Mouse (Mus musculus) liver, adult 2 months (tissue): ENCODE results near the gene Tmtc4. TPM values are rescaled to one million over a fixed set of nuclear protein-coding genes. Genes with fewer than 3 reads are reported as not detected.

Experiments
- DNase-seq: peaks from one replicate; pipeline ENCODE4 v3.0.0-alpha.2; 2011; ENCODE audit warnings: low read depth, low spot score; ENCODE audit errors: extremely low read depth
- H3K27ac ChIP-seq: fragments of 200-500 bp; replicated peaks from 2 replicates; pipeline ENCODE4 v1.5.1; 2012; ENCODE audit warnings: low read depth, mild to moderate bottlenecking, control low read depth, inconsistent platforms, low read length; ENCODE audit not compliant: insufficient read depth
- H3K27me3 ChIP-seq: fragments of 200-500 bp; 2 replicates; pipeline ENCODE4 v1.6.1; 2012; ENCODE audit warnings: mild to moderate bottlenecking, moderate library complexity, low read length, inconsistent platforms; ENCODE audit not compliant: control insufficient read depth, insufficient read depth
- H3K36me3 ChIP-seq: fragments of 200-500 bp; 2 replicates; pipeline ENCODE4 v1.6.1; 2012; ENCODE audit warnings: low read length, inconsistent platforms; ENCODE audit not compliant: control insufficient read depth, insufficient read depth
- H3K4me1 ChIP-seq: fragments of 200-500 bp; 2 replicates; pipeline ENCODE4 v1.6.1; 2011; ENCODE audit warnings: low read length; ENCODE audit not compliant: control insufficient read depth, insufficient read depth
- H3K4me3 ChIP-seq: fragments of 200-500 bp; 2 replicates; pipeline ENCODE4 v1.5.1; 2011; ENCODE audit warnings: low read depth, mild to moderate bottlenecking, control low read depth, low read length, moderate library complexity; ENCODE audit not compliant: insufficient read depth
- H3K79me2 ChIP-seq: fragments of 200-500 bp; 2 replicates; pipeline ENCODE4 v1.6.1; 2012; ENCODE audit warnings: inconsistent platforms, mild to moderate bottlenecking, low read length, moderate library complexity; ENCODE audit not compliant: control insufficient read depth, insufficient read depth
- H3K9ac ChIP-seq: fragments of 200-500 bp; 2 replicates; pipeline ENCODE4 v1.6.1; 2012; ENCODE audit warnings: low read depth, mild to moderate bottlenecking, control low read depth, inconsistent platforms, low read length
- CTCF ChIP-seq: fragments of 200-500 bp; IDR thresholded peaks from 2 replicates; pipeline ENCODE4 v1.5.1; 2011; ENCODE audit warnings: low read depth, low read length, control low read depth
- POLR2A ChIP-seq: fragments of 200-500 bp; IDR thresholded peaks from 2 replicates; pipeline ENCODE4 v1.6.1; 2011; ENCODE audit warnings: low read length, control low read depth; ENCODE audit not compliant: insufficient read depth; ENCODE audit errors: extremely low read depth
- WGBS: fragments of 180-500 bp; shearing (Covaris S2); methylation state at CpG from one replicate; pipeline ENCODE4 v1.1.7; 2018; 5-methylcytosine and 5-hydroxymethylcytosine counted together
- polyA plus RNA-seq: library from polyadenylated mRNA; depleted of rRNA; stranded (reverse); fragments of >200 nt; gene quantifications from 2 replicates; pipeline ENCODE4 v1.2.3, GENCODE M21; 2012; rRNA removed
- total RNA-seq: library from RNA; depleted of rRNA; stranded (reverse); fragments of >200 nt; gene quantifications from 2 replicates; pipeline ENCODE4 v1.2.3, GENCODE M21; 2014; rRNA removed

The Tmtc4 gene
- total RNA-seq (6.1 and 7.0 TPM in 2 replicates), polyA plus RNA-seq (3.9 and 5.3 TPM in 2 replicates)

DNA sequence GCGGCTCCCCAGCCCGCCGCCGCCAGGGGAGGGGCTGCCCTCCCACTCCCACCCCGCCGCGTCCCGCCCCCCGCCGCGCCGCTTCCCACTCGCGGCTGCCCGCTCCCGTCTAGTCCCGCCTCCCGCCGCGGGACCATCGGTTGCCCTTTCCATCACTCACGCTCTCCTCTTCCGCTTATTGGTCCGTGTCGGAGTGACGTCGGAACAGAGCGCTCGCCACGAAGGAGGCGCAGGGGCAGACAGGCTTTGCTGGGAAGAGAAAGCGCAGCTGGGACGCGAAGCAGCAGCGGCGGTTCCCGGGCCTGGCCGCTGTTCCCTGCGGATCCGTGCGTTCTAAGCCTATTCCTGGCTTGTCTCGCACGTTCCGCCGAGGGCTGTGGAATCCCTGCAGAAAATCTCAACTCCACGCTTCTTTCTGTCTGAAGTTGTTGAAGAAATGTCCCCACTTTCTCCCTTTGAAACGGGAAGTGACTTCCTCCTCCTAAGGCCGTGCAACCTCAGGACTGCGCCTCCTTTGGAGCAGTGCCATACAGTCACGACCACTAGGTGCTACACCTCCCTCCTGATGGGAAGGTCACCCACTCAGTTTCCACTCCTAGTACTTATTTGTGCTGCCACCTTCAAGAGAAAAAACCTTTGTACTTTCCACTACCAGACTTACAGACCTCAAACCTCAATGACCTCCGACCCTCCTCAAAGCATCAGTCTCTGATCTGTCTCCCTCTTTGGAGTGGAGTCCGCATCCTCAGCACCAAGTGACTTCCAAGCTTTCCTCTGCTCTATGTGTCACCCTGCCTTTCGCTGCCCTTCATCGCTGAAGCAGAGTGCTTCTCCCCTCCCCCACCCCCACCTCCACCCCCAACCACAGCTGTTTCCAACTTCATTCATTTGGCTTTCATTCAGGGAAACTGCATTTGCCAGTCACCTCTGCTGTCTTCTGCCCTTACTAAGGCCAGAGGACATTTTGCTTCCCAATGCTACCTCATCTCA lies at the start of gene Tmtc4:
TSS of gene Tmtc4 (minus strand) at position 810 of the 990 bp plus-strand sequence.
- H3K27ac ChIP-seq, result peak within 1 kb of the TSS; percentile 81
- TF ChIP-seq CTCF (no peak), POLR2A (peak; percentile 86)
- no peaks in the 10 kb centered on the region for H3K79me2 ChIP-seq
- H3K4me1 ChIP-seq, result peaks cover 8% of the 10 kb centered on the region
- no peaks in the 10 kb centered on the region for H3K27me3 ChIP-seq
- H3K4me3 ChIP-seq, result peak within 1 kb of the TSS; percentile 75
- WGBS, result 2% methylated on average over 54 of the region's 54 CpGs
- peak; percentile 87 for DNase-seq
- peak within 1 kb of the TSS; percentile 81 for H3K9ac ChIP-seq
- no peaks in the 10 kb centered on the region for H3K36me3 ChIP-seq

GRCm38 (mm10) chr14:123032435-123032834 lies 48.6 kb upstream of the Tmtc4 start:
- WGBS, result 87% methylated on average over 1 of the region's 1 CpGs
- no peaks in the 10 kb centered on the region for H3K36me3 ChIP-seq
- DNase-seq, result no peak

DNA sequence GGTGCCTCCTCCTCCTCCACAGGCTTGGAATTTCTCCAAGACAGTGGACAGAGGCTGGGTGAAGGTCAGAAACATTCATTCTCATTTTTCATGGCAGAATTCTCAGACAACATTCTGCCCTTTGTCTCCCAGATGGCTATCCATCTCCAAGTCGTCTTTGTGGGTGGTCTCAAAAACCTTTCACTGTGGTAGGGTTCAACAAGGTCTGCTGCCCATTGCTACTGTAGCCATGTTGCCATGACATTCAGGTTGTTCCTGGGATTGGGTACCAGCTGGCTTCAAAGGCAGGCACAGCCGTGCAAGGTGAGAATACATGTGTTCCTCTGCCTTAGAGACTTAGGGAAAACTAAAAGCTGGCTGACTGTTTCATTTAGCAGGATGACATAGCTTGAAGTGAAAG lies 44.0 kb upstream of the Tmtc4 start:
- H3K79me2 ChIP-seq, result no peaks in the 10 kb centered on the region
- 65% methylated on average over 2 of the region's 2 CpGs for WGBS
- no peaks in the 10 kb centered on the region for H3K36me3 ChIP-seq
- H3K9ac ChIP-seq, result no peak overlapping the region
- TF ChIP-seq CTCF (no peak), POLR2A (no peak)
- no peaks in the 10 kb centered on the region for H3K4me1 ChIP-seq
- no peak for DNase-seq
- no peaks in the 10 kb centered on the region for H3K27me3 ChIP-seq
- no peak overlapping the region for H3K4me3 ChIP-seq
- no peak overlapping the region for H3K27ac ChIP-seq

More at GRCm38 (mm10) chr14:123032435-123032834, 48.6 kb upstream of the Tmtc4 start:
- H3K27ac ChIP-seq, result no peak overlapping the region
- TF ChIP-seq CTCF, result no peak
- no peak for TF ChIP-seq POLR2A
- H3K4me1 ChIP-seq, result no peaks in the 10 kb centered on the region
- no peak overlapping the region for H3K9ac ChIP-seq
- H3K27me3 ChIP-seq, result no peaks in the 10 kb centered on the region
- no peaks in the 10 kb centered on the region for H3K79me2 ChIP-seq
- no peak overlapping the region for H3K4me3 ChIP-seq

- TF ChIP-seq POLR2A, result no peak
- no peak for TF ChIP-seq CTCF
- H3K4me3 ChIP-seq, result no peak overlapping the region
- no peaks in the 10 kb centered on the region for H3K4me1 ChIP-seq
- no peaks in the 10 kb centered on the region for H3K27me3 ChIP-seq
- H3K27ac ChIP-seq, result no peak overlapping the region
- H3K36me3 ChIP-seq, result no peaks in the 10 kb centered on the region
- H3K79me2 ChIP-seq, result no peaks in the 10 kb centered on the region
- no peak for DNase-seq
- H3K9ac ChIP-seq, result no peak overlapping the region
Observed at GRCm38 (mm10) chr14:123022981-123023380, 39.1 kb upstream of the Tmtc4 start.

GRCm38 (mm10) chr14:123016310-123016709 lies 32.5 kb upstream of the Tmtc4 start:
- no peak overlapping the region for H3K9ac ChIP-seq
- H3K4me3 ChIP-seq, result no peak overlapping the region
- no peaks in the 10 kb centered on the region for H3K4me1 ChIP-seq
- no peaks in the 10 kb centered on the region for H3K36me3 ChIP-seq
- no peaks in the 10 kb centered on the region for H3K27me3 ChIP-seq
- TF ChIP-seq POLR2A (no peak), CTCF (no peak)
- no peaks in the 10 kb centered on the region for H3K79me2 ChIP-seq
- DNase-seq, result no peak
- WGBS, result 80% methylated on average over 1 of the region's 1 CpGs
- H3K27ac ChIP-seq, result no peak overlapping the region

DNA sequence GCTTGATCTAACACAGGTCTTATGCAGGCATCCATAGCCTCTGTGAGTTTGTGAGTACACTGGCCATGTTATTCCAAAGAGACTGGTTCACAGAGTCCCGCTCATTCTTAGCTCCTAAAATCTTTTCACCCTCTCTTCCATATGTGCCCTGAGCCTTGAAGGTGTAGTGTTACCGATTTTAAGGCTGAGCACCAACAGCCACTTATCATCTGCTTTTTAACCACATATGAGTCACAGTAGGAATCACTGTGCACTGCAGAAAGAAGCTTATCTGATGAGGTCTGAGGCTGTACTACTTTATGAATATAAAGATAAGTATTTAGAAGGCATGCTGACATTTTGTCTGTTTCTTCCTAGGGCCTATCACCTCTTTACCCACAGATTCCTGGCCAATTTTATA lies 31.9 kb upstream of the Tmtc4 start:
- no peaks in the 10 kb centered on the region for H3K79me2 ChIP-seq
- DNase-seq, result no peak
- WGBS, result 83% methylated on average over 2 of the region's 2 CpGs
- H3K27ac ChIP-seq, result no peak overlapping the region
- no peaks in the 10 kb centered on the region for H3K27me3 ChIP-seq
- no peaks in the 10 kb centered on the region for H3K4me1 ChIP-seq
- no peak overlapping the region for H3K4me3 ChIP-seq
- no peaks in the 10 kb centered on the region for H3K36me3 ChIP-seq
- TF ChIP-seq POLR2A, result no peak
- no peak for TF ChIP-seq CTCF
- H3K9ac ChIP-seq, result no peak overlapping the region
